Mouse (Mus musculus) adrenal gland (tissue): ENCODE results near the gene Ddx39.

ENCODE experiments used
- intact Hi-C: fragments of 180-260 bp; cut with DNase I; formaldehyde crosslinking; loops from one replicate; pipeline ENCODE4 v1.15.1; 2025
- long read RNA-seq, 2 experiments: library from polyadenylated mRNA; unstranded; transcript quantifications; one replicate each; pipeline ENCODE4 v2.0.0; 2020; ENCODE audit warnings: borderline replicate concordance in 1 of 2; ENCODE audit not compliant: insufficient replicate concordance in 1 of 2

Gene Ddx39
- long read RNA-seq, experiment 1, transcript Ddx39-203 (11 exons, 1,927 nt): minor isoform, 5 of 36 reads
- long read RNA-seq, experiment 1, transcript Ddx39-201 (11 exons, 1,656 nt): major isoform, 20 of 36 reads
- long read RNA-seq, experiment 1, partial matches to known transcripts: 3 of 36 reads
- long read RNA-seq, experiment 1, other reads (novel, unspliced or antisense): 6 of 36 reads
- long read RNA-seq, experiment 2, transcript Ddx39-201 (11 exons, 1,656 nt): major isoform, 32 of 50 reads
- long read RNA-seq, experiment 2, transcript Ddx39-203 (11 exons, 1,927 nt): minor isoform, 5 of 50 reads
- long read RNA-seq, experiment 2, partial matches to known transcripts: 1 of 50 reads
- long read RNA-seq, experiment 2, other reads (novel, unspliced or antisense): 11 of 50 reads

DNA sequence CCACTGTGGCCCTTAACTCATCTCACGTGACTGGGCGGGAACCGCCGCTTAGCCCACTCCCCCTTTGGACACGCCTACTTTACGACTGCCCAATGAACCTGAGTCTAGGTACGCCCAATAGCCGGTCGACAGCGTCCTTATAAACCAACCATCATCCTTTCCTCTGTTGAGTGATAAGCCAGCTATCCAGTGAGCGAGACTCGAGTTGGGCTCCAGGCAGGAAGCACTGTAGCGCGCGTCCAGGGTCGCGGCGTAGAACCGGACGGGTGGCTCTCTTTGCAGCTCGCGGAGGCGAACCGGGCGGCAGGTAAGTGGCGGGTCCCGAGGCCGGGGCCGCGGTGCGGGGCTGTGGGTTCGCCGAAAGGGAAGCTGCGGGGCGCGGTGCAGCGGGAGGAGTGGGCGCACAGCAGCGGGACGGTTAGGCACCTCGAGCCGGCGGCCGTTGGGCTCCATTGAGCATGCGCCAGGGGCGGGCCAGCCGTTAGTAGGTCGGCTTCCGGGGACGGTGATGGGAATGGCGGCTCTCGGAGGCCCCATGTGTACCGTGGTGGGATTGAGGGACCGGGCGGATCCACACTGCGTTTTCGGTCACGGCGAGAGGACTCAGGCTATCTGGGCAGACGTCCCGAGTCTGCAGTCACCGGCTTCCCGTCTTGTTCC, at the start of gene Ddx39:
TSS of gene Ddx39 (plus strand) at position 147 of the 660 bp plus-strand sequence.
- intact Hi-C loops: no loop called here

- intact Hi-C loops: no loop called here
Measured at GRCm38 (mm10) chr8:83665969-83666865, 48.8 kb upstream of the Ddx39 start, which contains the start of gene Ptger1. Ptger1 (plus strand) TSS chr8:83666678.

GRCm38 (mm10) chr8:83666866-83667234, 48.1 kb upstream of the Ddx39 start:
- intact Hi-C loops: no loop called here

- intact Hi-C loops: no loop called here
Measured at GRCm38 (mm10) chr8:83667526-83667925, 47.5 kb upstream of the Ddx39 start.

DNA sequence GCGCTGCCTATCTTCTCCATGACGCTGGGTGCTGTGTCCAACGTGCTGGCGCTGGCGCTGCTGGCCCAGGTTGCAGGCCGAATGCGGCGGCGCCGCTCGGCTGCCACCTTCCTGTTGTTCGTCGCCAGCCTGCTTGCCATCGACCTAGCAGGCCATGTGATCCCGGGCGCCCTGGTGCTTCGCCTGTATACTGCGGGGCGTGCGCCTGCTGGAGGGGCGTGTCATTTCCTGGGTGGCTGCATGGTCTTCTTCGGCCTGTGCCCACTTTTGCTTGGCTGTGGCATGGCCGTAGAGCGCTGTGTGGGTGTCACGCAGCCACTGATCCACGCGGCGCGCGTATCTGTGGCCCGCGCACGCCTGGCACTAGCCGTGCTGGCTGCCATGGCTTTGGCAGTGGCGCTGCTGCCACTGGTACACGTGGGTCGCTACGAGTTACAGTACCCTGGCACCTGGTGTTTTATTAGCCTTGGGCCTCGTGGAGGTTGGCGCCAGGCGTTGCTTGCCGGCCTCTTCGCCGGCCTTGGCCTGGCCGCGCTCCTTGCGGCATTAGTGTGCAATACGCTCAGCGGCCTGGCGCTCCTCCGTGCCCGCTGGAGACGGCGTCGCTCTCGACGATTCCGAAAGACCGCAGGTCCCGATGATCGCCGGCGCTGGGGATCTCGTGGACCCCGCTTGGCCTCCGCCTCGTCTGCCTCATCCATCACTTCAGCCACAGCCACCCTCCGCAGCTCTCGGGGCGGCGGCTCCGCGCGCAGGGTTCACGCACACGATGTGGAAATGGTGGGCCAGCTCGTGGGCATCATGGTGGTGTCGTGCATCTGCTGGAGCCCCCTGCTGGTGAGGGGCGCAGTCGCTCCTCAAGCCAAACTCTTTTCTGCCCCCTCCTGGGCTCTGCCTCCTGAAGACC, 46.7 kb upstream of the Ddx39 start:
- intact Hi-C loops: no loop called here

DNA sequence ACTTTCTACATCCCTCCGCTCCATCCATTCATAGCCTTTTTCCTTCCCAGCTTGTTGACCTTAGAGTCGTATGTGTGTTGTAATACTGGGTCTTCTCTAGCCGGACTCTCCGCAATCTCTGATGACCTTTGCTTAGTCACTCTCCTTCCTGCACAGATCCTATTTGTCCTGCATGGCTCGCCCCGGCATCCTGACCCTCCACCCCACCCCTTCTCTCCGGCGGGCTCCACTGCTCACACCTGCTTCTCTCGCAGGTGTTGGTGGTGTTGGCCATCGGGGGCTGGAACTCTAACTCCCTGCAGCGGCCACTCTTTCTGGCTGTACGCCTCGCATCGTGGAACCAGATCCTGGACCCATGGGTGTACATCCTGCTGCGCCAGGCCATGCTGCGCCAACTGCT, 46.0 kb upstream of the Ddx39 start:
- intact Hi-C loops: no loop called here

DNA sequence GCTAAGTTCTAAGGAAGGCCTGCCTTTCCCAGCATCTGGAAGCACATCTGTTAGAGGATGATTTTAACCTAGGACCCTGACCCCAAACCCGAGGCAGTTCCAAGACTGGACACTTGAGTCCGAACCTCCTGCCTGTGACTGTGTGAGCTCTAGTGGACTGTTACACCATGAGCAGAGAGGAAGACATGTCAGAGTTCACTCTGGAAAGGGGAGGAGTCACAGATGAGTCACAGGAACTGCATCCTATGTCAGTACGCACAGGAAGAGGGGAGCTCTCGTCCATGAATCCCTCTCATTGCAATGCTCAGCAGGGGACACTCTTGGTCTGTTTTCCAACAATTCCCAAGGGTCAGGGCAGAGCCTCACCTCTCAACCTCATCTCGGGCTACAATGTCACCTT, 42.0 kb upstream of the Ddx39 start:
- intact Hi-C loops: no loop called here

DNA sequence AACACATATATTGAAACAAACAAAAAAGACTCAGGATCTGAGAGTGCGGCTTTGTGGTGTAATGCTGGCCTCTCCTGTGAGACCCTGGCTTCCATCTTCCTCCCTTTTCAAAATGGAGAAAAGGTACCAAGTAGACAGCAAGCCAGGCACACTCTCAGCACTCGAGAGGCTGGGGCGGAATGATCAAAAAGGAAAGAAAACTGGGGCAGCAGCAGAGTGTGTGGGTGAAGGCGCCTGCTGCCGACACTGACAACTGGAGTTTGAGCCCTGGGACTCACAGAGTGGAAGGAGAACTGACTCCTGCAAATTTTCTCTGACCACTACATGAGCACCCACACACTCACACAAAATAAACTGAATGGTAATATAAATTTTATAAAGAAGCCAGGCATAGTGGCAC, 40.5 kb upstream of the Ddx39 start:
- intact Hi-C loops: no loop called here

GRCm38 (mm10) chr8:83679866-83680265, 35.1 kb upstream of the Ddx39 start:
- intact Hi-C loops: no loop called here

DNA sequence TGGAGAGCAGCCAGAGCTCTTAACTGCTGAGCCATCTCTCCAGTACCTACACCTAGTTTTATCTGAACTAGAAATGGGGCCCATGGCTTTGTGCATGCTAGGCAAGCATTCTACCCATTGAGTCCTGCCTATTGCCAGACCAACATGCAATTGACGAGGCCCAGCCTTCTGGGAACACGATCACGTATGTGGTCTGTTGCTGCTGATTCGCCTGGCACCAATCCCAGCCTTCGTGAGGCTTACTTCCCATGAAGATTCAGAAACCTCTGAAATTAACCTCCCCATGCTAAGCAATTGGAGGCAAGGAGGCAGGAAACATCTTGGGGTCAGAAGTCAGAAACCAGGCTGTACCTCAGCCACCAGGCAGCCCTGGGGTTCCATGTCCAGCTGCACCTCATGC, 34.4 kb upstream of the Ddx39 start:
- intact Hi-C loops: no loop called here

DNA sequence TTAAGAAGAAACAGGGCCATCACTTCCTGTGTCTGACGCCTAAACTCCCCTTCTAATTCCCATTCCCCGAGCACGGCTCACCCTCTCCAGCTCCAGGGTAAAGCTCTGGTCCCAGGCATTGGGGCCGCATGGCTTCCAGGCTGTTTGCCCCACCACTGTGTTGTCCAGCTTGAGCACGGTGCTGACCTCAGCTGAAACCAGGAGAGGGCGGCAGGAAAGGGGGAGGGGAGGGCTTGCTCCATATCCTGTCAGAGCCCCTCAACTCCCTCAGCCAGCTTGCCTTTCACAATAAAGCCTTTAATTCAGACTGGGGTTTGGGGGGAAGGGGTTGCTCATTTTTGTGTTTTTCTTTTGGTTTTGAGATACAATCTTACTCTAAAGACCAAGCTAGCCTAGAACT, 33.9 kb upstream of the Ddx39 start:
- intact Hi-C loops: no loop called here

- intact Hi-C loops: no loop called here
Measured at GRCm38 (mm10) chr8:83684517-83684916, 30.5 kb upstream of the Ddx39 start.

GRCm38 (mm10) chr8:83689264-83689663, 25.7 kb upstream of the Ddx39 start:
- intact Hi-C loops: no loop called here

DNA sequence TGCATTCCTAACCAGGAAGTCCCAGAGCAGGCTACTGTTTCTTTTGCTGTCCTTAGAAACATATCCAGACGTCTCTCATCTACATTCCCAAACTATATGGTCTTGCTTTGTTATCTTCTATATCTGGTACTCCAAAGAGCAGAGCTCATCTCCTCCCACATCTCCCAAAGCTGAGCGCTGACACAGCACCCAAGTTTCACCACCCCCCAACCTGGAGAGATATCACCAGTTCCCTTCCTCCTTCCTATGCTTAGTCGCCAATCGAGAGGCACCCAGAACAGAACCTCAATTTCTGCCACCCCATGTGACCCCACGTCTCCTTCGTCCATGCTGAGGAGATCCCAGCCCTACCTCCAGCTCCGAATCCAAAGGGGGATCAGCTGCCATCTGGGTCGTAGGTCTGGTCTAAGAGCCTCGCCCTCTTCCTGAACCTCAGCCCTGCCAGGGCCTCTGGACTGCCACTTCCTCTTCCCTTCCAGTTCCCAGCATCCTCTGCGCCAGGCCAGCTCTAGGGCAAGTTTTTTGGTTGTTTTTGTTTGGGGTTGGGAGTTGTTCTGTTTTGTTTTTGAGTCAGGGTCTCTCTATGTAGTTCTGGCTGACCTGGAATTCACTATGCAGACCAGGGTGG, 21.3 kb upstream of the Ddx39 start:
- intact Hi-C loops: no loop called here

GRCm38 (mm10) chr8:83694369-83695160, 20.4 kb upstream of the Ddx39 start:
- intact Hi-C loops: loop anchor here (5.0 kb wide), 1 partner anchor 32 kb away; no protein-coding TSS in a partner anchor

DNA sequence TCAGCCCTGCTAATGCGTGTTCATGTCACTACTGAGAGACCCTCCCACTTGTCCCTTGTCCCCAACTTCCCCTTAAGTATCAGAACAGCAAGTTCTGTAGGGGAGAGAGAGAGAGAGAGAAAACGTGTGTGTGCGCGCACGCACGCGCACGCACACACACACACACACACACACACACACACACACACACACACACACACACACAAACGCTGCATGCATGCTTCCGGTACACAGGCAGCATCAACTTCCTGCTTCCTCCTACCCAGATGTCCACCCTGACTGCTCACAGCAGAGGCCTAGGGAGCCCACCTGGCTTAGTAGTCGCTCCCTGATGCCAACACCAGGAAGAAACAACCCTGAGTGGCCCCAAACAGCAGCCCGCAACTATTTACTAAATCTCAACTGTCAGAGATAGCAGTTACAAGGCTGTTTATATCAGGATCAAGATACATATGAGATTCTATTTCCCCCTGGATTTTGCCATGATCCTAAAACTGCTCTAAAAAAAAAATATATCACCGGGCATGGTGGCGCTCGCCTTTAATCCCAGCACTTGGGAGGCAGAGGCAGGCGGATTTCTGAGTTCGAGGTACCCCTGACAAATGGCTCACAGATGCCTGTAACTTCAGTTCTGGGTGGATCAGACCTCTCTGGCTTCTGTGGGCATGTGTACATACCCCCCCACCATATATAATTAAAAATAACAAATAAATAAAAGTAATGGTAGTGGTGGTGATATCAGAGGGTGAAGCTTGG, 19.4 kb upstream of the Ddx39 start:
- intact Hi-C loops: loop anchor here (5.0 kb wide), 1 partner anchor 33 kb away; no protein-coding TSS in a partner anchor

GRCm38 (mm10) chr8:83697374-83698220, 17.4 kb upstream of the Ddx39 start:
- intact Hi-C loops: loop anchor here (5.0 kb wide), 1 partner anchor 35 kb away; no protein-coding TSS in a partner anchor

DNA sequence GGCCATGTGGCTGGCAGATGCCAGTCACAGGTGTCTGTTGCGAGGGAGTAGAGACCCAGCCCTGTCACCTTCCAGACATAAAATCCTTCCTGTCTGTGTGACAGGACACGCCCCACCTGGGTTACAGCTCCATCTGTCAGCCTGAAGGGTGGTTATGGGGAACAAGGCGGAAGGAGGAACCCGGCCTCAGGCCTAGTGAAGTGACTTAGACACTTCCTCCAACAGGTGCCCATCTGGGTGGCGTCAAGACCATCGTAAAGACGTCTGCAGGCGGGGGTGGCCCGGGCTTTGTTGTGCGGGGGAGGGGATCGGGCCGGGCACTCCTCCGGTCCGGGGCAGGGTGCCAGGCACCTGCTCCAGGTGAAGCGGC, 16.7 kb upstream of the Ddx39 start:
- intact Hi-C loops: loop anchor here (5.0 kb wide), 1 partner anchor 36 kb away; no protein-coding TSS in a partner anchor
